Mouse (Mus musculus) inflammation-experienced regulatory T-cells (primary cell): ENCODE data around the gene Dnm3. TPM values are rescaled to one million over a fixed set of nuclear protein-coding genes. Genes with fewer than 3 reads are reported as not detected.

Experiments
- polyA plus RNA-seq, 2 experiments: library from polyadenylated mRNA; unstranded; fragments of 100-300 nt; shearing (Covaris generic); gene quantifications; one replicate each; pipeline ENCODE4 v1.2.1; 2017

Dnm3 gene
- 1 to 10 TPM in 1 of 2 experiments, under 1 TPM in 1; 0.57 to 2.5 TPM for polyA plus RNA-seq

DNA sequence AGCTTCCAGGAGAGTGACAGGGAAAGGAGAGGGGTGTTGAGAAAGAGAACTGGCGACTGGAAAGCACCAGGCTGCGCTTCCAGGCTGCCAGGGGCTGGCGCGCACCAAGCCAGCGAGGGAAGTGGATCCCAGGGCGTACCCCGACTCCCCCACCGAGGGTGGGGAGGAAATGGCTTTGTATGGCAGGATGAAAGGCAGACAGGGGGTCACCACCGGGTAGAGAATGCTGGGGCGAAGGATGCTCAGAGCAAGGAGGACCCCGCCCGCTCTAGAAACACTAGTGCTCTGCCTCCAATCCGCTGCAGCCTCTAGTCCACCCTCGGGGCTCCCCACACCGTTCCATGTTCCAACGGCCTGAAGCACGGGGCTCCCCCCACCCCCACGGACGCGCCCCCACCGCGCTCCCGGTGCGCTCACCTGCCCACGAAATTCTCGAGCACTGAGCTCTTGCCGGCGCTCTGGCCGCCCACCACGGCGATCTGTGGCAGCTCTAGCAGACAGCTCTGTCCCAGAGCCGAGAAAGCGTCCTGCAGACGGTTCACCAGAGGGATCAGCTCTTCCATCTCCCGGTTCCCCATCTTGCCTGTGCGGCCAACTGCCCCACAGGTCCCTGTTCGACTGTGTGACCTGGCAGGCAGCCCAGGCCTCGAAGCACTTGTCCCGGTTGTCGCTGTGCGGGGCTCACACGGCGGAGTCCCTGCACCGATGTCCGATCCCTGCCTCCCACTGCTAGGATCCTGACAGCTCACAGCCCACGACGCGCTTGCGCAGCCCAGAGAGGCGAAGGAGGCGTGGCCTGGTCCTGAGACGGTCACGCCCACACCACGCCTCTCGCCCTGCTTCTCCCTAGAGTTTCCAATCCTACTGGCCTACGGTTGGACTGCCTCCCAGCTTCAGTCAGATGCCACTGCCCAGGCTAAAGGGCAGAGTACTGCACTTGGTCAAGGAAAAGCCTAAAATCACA, at the start of gene Dnm3:
Dnm3 (minus strand) TSS at position 789 of the 964 bp plus-strand sequence.

DNA sequence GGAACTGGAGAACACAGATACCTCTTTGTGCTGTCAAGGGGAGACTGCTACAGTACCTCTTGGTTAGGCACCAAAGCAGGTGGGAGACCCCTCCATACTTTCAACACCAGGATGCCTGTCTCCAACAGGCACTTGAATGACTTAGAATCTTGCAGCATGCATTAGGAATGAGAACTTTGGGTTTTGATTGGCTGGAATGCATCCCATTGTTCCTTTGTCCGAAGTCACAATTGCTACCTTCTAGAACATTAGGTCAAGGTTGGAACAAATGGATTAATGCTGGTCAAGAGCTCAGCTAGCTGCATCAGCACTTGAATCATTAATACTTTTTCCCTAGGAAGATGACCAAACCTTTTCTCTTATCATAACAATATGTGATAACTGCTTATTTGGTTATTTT, 498.3 kb downstream of the Dnm3 start, which contains the start of gene 4930558K02Rik:
4930558K02Rik (minus strand) TSS at position 101 of the 400 bp plus-strand sequence.

DNA sequence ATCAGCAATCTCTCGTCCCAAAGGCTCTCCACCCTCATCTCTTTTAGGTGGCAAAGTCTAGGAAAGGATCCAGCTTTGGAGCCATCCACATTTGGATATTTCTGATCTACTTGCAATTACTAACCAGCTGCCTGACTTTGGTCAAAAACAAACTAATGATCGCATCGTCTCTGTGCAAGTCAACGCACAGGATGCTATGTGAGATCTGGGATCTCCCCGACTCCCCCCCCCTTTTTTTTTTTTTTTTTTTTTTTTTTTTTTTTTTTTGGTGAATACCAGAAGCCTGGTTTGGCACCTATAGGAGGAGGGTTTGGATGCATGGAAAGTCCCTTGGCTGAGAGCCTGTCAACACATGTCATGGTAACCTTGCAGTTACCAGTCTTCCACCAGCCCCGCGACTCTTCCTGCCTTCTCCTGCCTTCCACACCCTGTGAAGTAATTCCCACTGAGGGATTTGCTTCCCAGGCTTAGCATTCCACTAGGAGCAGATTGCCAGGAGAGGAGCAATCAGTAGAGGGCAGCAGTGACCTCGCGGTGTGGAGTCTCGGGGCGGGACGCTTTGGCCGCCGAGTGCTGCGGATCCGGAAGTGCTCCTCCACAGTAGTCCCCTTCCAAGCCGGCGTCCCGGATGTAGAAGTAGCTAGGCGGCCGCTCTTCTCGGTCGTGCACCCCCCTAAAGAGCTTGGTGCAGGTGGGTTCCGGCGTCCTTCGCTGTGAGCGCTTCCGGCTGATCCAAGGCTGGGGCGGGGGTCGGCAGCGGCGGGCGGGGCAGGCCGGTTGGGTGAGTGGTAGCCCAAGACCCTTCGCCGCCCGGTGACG, 509.0 kb downstream of the Dnm3 start, which contains the start of gene Pigc:
Pigc (plus strand) TSS at position 598 of the 819 bp plus-strand sequence.

Other genes starting within 250 kb of the Dnm3 start
- 10 to 100 TPM; 14.2 to 20.3 TPM for gene Mettl13, start 70.5 kb upstream of the Dnm3 start, polyA plus RNA-seq
- gene Vamp4, start 92.5 kb upstream of the Dnm3 start, polyA plus RNA-seq, result 10 to 100 TPM; 75.9 to 96.4 TPM
- under 1 TPM in 1 of 2 experiments, not detected in 1; 0.49 TPM for gene Myoc, start 161.1 kb upstream of the Dnm3 start, polyA plus RNA-seq
- gene Myocos, start 180.2 kb upstream of the Dnm3 start, polyA plus RNA-seq, result under 1 TPM in 1 of 2 experiments, not detected in 1; 0.91 TPM